12 mouse cellular contexts compared by ENCODE assay signal in genomic region chr3:151844361-151845154, GRCm38 (mm10). TPM values are rescaled to one million over a fixed set of nuclear protein-coding genes. Genes with fewer than 3 reads are reported as not detected.
DNase-seq lines count a peak whose midpoint lies in the region.
"Had no signal": no experiment of that assay in that cellular context is flagged by ENCODE, and none has a peak within 500 bp of the region (broad histone marks: within the 10 kb centered on the region; RNA-seq: fewer than 3 reads in every experiment).

No protein-coding gene starts in this region.

- peak; percentile 26 to 31 for DNase-seq in cerebellum, postnatal 14 days
- no peak for DNase-seq in cerebellum, postnatal 36 days
- peak; percentile 33 for DNase-seq in ovary, postnatal 36 days (ENCODE audit: low spot score)
- no peak for DNase-seq in ovary, postnatal 10 days (ENCODE audit: low spot score)
- peak; percentile 48 for DNase-seq in heart, postnatal 25 days (ENCODE audit: low spot score)
- DNase-seq in skeletal muscle tissue, adult 2 months (ENCODE audit: low read depth, low spot score), result peak; percentile 56
- no peak for DNase-seq in frontal cortex, postnatal 14 days (ENCODE audit: low spot score in 2 of 2)
- DNase-seq in MN1 (ENCODE audit: low spot score), result no peak
- DNase-seq: cerebellum, adult 18-20 months; liver; right cerebral cortex, postnatal 25 days; thymus, postnatal 36 days had no signal

- intact Hi-C loops in heart, postnatal 25 days (cut with DNase I), result loop anchor here (5.0 kb wide), 1 partner anchor 48 kb away; no protein-coding TSS in a partner anchor

RNA-seq across cellular contexts. Expression of gene Ptgfr, which starts 7.1 kb away (rescaled TPM):
- total RNA-seq in heart, postnatal 25 days (2021), result 1 to 10 TPM; 3.1 to 5.0 TPM

Comparison
In these comparisons a context has a peak if more than half of its experiments do, and no peak if none do; other contexts are left out.
1. DNase-seq: peak in cerebellum, postnatal 14 days (2 of 2), ovary, postnatal 36 days (single experiment), heart, postnatal 25 days (single experiment) and skeletal muscle tissue, adult 2 months (single experiment); none in cerebellum, postnatal 36 days (0 of 2), ovary, postnatal 10 days (single experiment), frontal cortex, postnatal 14 days (0 of 2) and MN1 (single experiment).